Mouse (Mus musculus) T-cell, adult 2 months (primary cell): ENCODE data around the gene Cdc14b.

Experiments used
- DNase-seq: peaks from one replicate; pipeline ENCODE4 v3.0.0; 2022; ENCODE audit warnings: low spot score

Cdc14b gene

GRCm38 (mm10) chr13:64274879-64275753 is at the start of gene Cdc14b:
Cdc14b (minus strand) TSS chr13:64275290.
- DNase-seq, result peak; percentile 77

- no peak for DNase-seq
Measured at GRCm38 (mm10) chr13:64322561-64323281, 47.6 kb upstream of the Cdc14b start.

- DNase-seq, result no peak
Measured at GRCm38 (mm10) chr13:64320334-64320733, 45.2 kb upstream of the Cdc14b start.

GRCm38 (mm10) chr13:64319782-64320181 is 44.7 kb upstream of the Cdc14b start:
- no peak for DNase-seq

- no peak for DNase-seq
Measured at GRCm38 (mm10) chr13:64318355-64318754, 43.3 kb upstream of the Cdc14b start.

GRCm38 (mm10) chr13:64315483-64316050 is 40.5 kb upstream of the Cdc14b start:
- peak; percentile 38 for DNase-seq

GRCm38 (mm10) chr13:64314041-64314440 is 39.0 kb upstream of the Cdc14b start:
- no peak for DNase-seq

GRCm38 (mm10) chr13:64312916-64313289 is 37.8 kb upstream of the Cdc14b start:
- DNase-seq, result no peak

- DNase-seq, result peak; percentile 71
Measured at GRCm38 (mm10) chr13:64312024-64312915, 37.2 kb upstream of the Cdc14b start, which contains the start of gene Aaed1. Aaed1 (minus strand) TSS chr13:64312710.

- no peak for DNase-seq
Measured at GRCm38 (mm10) chr13:64311266-64311665, 36.2 kb upstream of the Cdc14b start.

- DNase-seq, result no peak
Measured at GRCm38 (mm10) chr13:64310585-64310984, 35.5 kb upstream of the Cdc14b start.

GRCm38 (mm10) chr13:64309842-64310241 is 34.8 kb upstream of the Cdc14b start:
- DNase-seq, result no peak

- no peak for DNase-seq
Measured at GRCm38 (mm10) chr13:64309036-64309435, 33.9 kb upstream of the Cdc14b start.

GRCm38 (mm10) chr13:64307508-64307907 is 32.4 kb upstream of the Cdc14b start:
- no peak for DNase-seq

- peak; percentile 63 for DNase-seq
Measured at GRCm38 (mm10) chr13:64306078-64306477, 31.0 kb upstream of the Cdc14b start.

- no peak for DNase-seq
Measured at GRCm38 (mm10) chr13:64299069-64299468, 24.0 kb upstream of the Cdc14b start.

- no peak for DNase-seq
Measured at GRCm38 (mm10) chr13:64286791-64287190, 11.7 kb upstream of the Cdc14b start.

GRCm38 (mm10) chr13:64286321-64286720 is 11.2 kb upstream of the Cdc14b start:
- DNase-seq, result no peak

- DNase-seq, result no peak
Measured at GRCm38 (mm10) chr13:64284676-64285075, 9.6 kb upstream of the Cdc14b start.

- no peak for DNase-seq
Measured at GRCm38 (mm10) chr13:64280940-64281339, 5.8 kb upstream of the Cdc14b start.

- DNase-seq, result no peak
Measured at GRCm38 (mm10) chr13:64275754-64276127, 651 bp upstream of the Cdc14b start.
